8 mouse cellular contexts compared by ENCODE assay signal in the genomic region with DNA sequence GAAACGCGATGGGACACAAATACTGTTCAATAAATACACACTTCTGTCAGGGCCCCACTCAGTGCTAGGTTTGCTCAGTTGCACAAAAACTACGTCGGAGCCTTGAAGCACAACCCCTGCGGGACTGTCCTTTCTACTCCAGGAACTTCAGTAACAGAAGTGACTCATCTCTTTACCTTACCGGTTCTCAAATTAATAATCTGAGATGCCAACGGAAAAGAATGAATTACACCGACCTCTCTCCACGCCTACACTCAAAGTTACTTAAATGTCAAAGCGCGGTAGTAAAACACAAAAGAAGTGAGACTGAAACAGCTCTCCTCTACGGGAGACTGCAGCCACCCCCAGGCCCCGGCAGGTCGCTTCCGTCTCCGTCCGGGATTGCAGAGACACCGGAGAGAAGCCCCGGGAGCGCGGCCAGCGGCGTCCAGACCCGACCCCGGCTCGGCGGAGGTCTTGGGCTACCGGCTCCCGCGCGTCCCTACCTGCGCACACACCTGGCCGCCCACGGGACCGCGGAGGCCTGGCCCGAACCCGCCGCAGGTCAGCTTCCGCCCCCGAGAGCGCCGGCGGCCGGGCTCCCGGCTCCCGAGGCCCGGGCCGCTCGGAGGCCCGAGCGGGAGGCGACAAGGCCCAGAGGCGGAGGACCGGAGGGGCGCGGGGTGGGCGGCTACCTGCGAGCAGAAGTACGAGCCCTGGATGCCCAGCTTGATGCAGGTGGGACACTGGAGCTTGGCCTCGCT. TPM values are rescaled to one million over a fixed set of nuclear protein-coding genes. Genes with fewer than 3 reads are reported as not detected.
DNase-seq lines count a peak whose midpoint lies in the region; ATAC-seq and TF ChIP-seq lines count a peak whose summit lies in the region.

No protein-coding gene starts in this region.

- peak overlapping the region; percentile 69 for H3K27ac ChIP-seq in lung, embryonic 16.5 days (ENCODE audit: low read length)
- H3K27ac ChIP-seq in cortical plate, adult 2 months (ENCODE audit: insufficient read depth, low read length): no peak overlapping the region
- H3K27ac ChIP-seq in hindbrain, embryonic 15.5 days (replicated peaks): peak overlapping the region; percentile 85

- peaks cover 14% of the 10 kb centered on the region for H3K4me1 ChIP-seq in lung, embryonic 16.5 days (replicated peaks; ENCODE audit: control insufficient read depth, insufficient read depth, low read length)
- H3K4me1 ChIP-seq in cortical plate, adult 2 months (ENCODE audit: control insufficient read depth, insufficient read depth, low read length): no peaks in the 10 kb centered on the region
- peaks cover 16% of the 10 kb centered on the region for H3K4me1 ChIP-seq in hindbrain, embryonic 15.5 days (replicated peaks)

- TF ChIP-seq CTCF in cortical plate, adult 2 months (IDR thresholded peaks at IDR 0.05; ENCODE audit: extremely low read depth, insufficient read depth, low read length): no peak

- H3K36me3 ChIP-seq in lung, embryonic 16.5 days (ENCODE audit: control insufficient read depth, insufficient read depth, low read length): peaks cover 13% of the 10 kb centered on the region; the same call in 1 of the 2 replicates
- H3K36me3 ChIP-seq in hindbrain, embryonic 15.5 days: peaks cover 13% of the 10 kb centered on the region

- peak overlapping the region; percentile 89 for H3K4me3 ChIP-seq in lung, embryonic 16.5 days (ENCODE audit: low read length)
- H3K4me3 ChIP-seq in cortical plate, adult 2 months (ENCODE audit: insufficient read depth, low read length): peak overlapping the region; percentile 67
- peak overlapping the region; percentile 89 for H3K4me3 ChIP-seq in hindbrain, embryonic 15.5 days

- WGBS in lung, embryonic 16.5 days: under 1% methylated on average over 43 of the region's 61 CpGs
- under 1% methylated on average over 60 of the region's 61 CpGs for WGBS in hindbrain, embryonic 15.5 days

- H3K27me3 ChIP-seq in lung, embryonic 16.5 days (ENCODE audit: control insufficient read depth, insufficient read depth, low read depth, low read length): no peaks in the 10 kb centered on the region
- H3K27me3 ChIP-seq in hindbrain, embryonic 15.5 days: no peaks in the 10 kb centered on the region

- peak overlapping the region; percentile 83 for H3K4me2 ChIP-seq in lung, embryonic 16.5 days (ENCODE audit: low read depth, low read length)
- H3K4me2 ChIP-seq in hindbrain, embryonic 15.5 days: peak overlapping the region; percentile 56

- no peak for TF ChIP-seq POLR2A in cortical plate, adult 2 months (IDR thresholded peaks at IDR 0.05; ENCODE audit: extremely low read depth, insufficient read depth, low read length)

- no peaks in the 10 kb centered on the region for H3K9me3 ChIP-seq in lung, embryonic 16.5 days (ENCODE audit: control insufficient read depth, low read length)
- H3K9me3 ChIP-seq in hindbrain, embryonic 15.5 days: no peaks in the 10 kb centered on the region

- peak; percentile 17 to 25 for DNase-seq in adrenal gland, postnatal 36 days
- DNase-seq in adrenal gland, adult 18-20 months (ENCODE audit: low spot score in 2 of 2): no peak
- no peak for DNase-seq in lung, postnatal 10 days
- no peak for DNase-seq in thymus, postnatal 36 days

- no peak; the same call in 1 of the 2 replicates for ATAC-seq in lung, embryonic 16.5 days (ENCODE audit: low read depth)
- no peak for ATAC-seq in hindbrain, embryonic 15.5 days (ENCODE audit: low FRiP score, low read depth)
- ATAC-seq in megakaryocyte, adult 5-6 weeks (ENCODE audit: poor library complexity, severe bottlenecking): peak; percentile 11

- peak overlapping the region; percentile 88 for H3K9ac ChIP-seq in lung, embryonic 16.5 days (ENCODE audit: low read length)
- peak overlapping the region; percentile 86 for H3K9ac ChIP-seq in hindbrain, embryonic 15.5 days

RNA-seq across cellular contexts. Expression of gene Metap1, which starts 0.6 kb away (rescaled TPM):
- total RNA-seq in adrenal gland, postnatal 36 days (2021): 10 to 100 TPM; 53.8 to 57.9 TPM
- 10 to 100 TPM; 51.9 to 61.6 TPM for total RNA-seq in adrenal gland, adult 18-20 months (2021)
- polyA plus RNA-seq in lung, embryonic 16.5 days (2015; fragmentation: Nextera tagmentation; extraction: Ambion mirVana): 46.6 and 48.2 TPM in 2 replicates
- 43.0 and 43.7 TPM in 2 replicates for polyA plus RNA-seq in cortical plate, adult 2 months (2012; rRNA removed)
- 44.8 and 46.2 TPM in 2 replicates for polyA plus RNA-seq in hindbrain, embryonic 15.5 days (2015; fragmentation: Nextera tagmentation; extraction: Ambion mirVana)
- total RNA-seq in megakaryocyte, adult 5-6 weeks (2015): 20.9 and 24.0 TPM in 2 replicates
- 28.5 and 36.9 TPM in 2 replicates for total RNA-seq in megakaryocyte, adult 5-6 weeks (2017)

RNA-seq across cellular contexts. Expression of gene Eif4e, which starts 37.2 kb away (rescaled TPM):
- 100 to 1,000 TPM; 193 to 194 TPM for total RNA-seq in adrenal gland, postnatal 36 days (2021)
- 100 to 1,000 TPM; 202 to 217 TPM for total RNA-seq in adrenal gland, adult 18-20 months (2021)
- 306 and 326 TPM in 2 replicates for polyA plus RNA-seq in lung, embryonic 16.5 days (2015; fragmentation: Nextera tagmentation; extraction: Ambion mirVana)
- polyA plus RNA-seq in cortical plate, adult 2 months (2012; rRNA removed): 146 and 158 TPM in 2 replicates
- 351 and 363 TPM in 2 replicates for polyA plus RNA-seq in hindbrain, embryonic 15.5 days (2015; fragmentation: Nextera tagmentation; extraction: Ambion mirVana)
- total RNA-seq in megakaryocyte, adult 5-6 weeks (2015): 179 and 204 TPM in 2 replicates
- 106 and 108 TPM in 2 replicates for total RNA-seq in megakaryocyte, adult 5-6 weeks (2017)

RNA-seq across cellular contexts. Expression of gene Adh5, which starts 45.9 kb away (rescaled TPM):
- 100 to 1,000 TPM; 160 to 207 TPM for total RNA-seq in adrenal gland, postnatal 36 days (2021)
- total RNA-seq in adrenal gland, adult 18-20 months (2021): 100 to 1,000 TPM; 139 to 209 TPM
- 212 and 215 TPM in 2 replicates for polyA plus RNA-seq in lung, embryonic 16.5 days (2015; fragmentation: Nextera tagmentation; extraction: Ambion mirVana)
- 64.2 and 64.3 TPM in 2 replicates for polyA plus RNA-seq in cortical plate, adult 2 months (2012; rRNA removed)
- polyA plus RNA-seq in hindbrain, embryonic 15.5 days (2015; fragmentation: Nextera tagmentation; extraction: Ambion mirVana): 186 and 189 TPM in 2 replicates
- total RNA-seq in megakaryocyte, adult 5-6 weeks (2015): 67.0 and 85.0 TPM in 2 replicates
- total RNA-seq in megakaryocyte, adult 5-6 weeks (2017): 67.1 and 71.1 TPM in 2 replicates

Comparison
In these comparisons a context has a peak if more than half of its experiments do, and no peak if none do; other contexts are left out.
1. DNase-seq: peak in adrenal gland, postnatal 36 days (2 of 2); none in adrenal gland, adult 18-20 months (0 of 2), lung, postnatal 10 days (single experiment) and thymus, postnatal 36 days (0 of 2).
2. Peak in every context shown above with its lines, with median percentiles within 50 percentile points of each other: H3K4me3 ChIP-seq.